Mouse (Mus musculus) lung, postnatal 0 days (tissue): ENCODE data around the gene Kdm6a.

ENCODE experiments used
- CTCF ChIP-seq: IDR thresholded peaks from 2 replicates; pipeline ENCODE4 v1.5.1; 2016; ENCODE audit warnings: antibody characterized with exemption, mild to moderate bottlenecking
- EP300 ChIP-seq: IDR thresholded peaks from 2 replicates; pipeline ENCODE4 v1.6.1; 2016; ENCODE audit warnings: antibody characterized with exemption, mild to moderate bottlenecking, control low read depth

DNA sequence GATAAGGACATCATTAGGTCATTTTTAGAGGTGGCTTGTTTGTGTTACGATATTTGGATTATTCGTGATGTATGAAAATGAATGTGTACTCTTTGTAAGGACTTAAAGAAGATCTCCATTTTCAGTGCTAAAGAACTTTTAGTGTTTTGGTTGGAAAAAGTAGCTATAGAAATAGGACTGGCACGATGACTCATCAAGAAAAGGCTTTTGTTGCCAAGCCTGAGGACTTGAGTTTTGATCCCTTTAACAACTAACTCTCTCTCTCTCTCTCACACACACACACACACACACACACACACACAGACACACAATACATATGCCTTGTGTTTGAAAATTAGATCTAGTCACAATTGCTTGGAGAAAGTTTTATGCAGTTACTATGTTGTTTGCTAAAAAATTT lies 4.6 kb downstream of the Kdm6a start:
- no peak for TF ChIP-seq EP300
- no peak for TF ChIP-seq CTCF
